Mouse (Mus musculus): Measurements from ENCODE around the gene Usp29.
A peak's percentile ranks its signal among the peaks of the same experiment; 100 is the strongest.

Usp29 gene

DNA sequence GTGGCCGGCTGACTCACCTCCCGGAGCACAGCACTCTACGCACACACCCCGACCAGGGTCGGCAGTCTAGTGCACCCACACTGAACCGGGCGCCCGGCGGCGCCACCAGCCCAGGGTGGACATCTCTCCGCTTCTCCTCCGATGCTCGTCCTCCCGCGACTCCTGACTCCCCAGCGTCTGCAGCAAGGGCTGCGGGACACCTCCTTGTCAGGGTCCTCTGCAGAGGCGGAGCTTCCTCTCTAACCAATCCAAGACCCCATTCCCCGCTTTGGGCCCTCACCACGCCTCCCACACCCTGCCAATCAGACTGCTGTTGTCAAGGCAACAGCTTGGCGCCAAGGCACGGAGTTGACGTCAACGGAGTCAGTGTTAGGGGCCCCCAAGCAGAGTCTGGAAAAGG, at the start of gene Usp29, which contains the start of gene Peg3:
Gene Usp29 (plus strand): TSS at position 338 of the 400 bp plus-strand sequence.
Gene Peg3 (minus strand): TSS at position 191 of the 400 bp plus-strand sequence.
- DNase-seq (ENCODE audit: low read depth) = peak; percentile 1

DNA sequence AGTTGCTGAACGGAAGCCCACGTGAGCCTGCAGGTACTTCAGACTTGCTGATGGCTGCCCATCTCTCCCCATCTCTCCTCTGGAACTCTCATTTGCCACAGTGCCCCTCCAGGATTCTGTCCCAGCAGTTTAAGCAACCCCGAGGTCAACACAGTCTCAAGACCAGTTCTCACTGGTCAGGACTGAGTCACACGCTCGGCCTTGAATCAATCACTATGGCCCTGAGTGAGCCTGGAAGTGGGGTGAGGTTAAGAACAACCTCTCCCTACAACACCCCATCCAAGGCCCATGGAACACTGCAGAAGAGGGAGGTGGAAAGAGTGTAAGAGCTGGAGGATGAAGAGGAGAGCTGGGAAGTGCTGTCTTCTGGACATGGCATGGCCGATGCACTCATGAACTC, 44.9 kb upstream of the Usp29 start:
- no peak for DNase-seq (ENCODE audit: low read depth)

DNA sequence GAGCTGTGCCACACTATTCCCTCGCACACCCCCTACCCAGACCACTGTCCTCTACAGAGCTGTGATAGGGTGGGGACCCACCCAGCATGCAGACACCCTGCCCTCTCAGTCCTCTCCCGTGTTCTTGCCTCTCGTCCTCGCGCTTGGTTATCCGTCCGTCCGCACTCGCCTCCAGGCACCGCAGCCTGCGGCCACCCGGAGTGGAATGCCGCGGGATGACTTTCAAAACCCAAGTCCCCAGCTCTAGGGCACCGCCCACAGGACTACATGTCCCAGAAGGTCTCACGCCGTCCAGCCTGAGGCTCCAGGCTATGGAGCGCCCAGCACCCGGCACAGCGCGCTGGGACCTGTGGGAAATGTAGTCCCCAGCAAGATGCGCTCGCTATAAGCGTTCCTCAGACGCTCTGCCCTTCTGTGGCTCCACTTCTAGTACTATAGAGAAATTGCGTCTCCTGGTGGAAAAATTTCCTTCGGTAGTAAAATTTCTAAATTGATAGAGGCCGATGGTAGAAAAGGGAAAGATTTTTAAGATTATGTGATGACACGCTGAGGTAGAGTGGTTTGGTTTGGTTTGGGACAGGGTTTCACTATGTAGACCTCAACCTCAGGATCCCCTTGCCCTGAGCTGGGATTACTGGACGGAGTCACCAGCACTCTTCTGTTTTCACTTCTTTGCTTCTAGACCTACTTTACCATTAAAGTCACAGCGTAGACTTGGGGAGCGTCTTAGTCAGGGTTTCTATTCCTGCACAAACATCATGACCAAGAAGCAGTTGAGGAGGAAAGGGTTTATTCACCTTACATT, 33.9 kb upstream of the Usp29 start, which contains the start of gene Zim1:
Gene Zim1 (minus strand): TSS at position 210 of the 805 bp plus-strand sequence.
- peak; percentile 8 for DNase-seq (ENCODE audit: low read depth)

DNA sequence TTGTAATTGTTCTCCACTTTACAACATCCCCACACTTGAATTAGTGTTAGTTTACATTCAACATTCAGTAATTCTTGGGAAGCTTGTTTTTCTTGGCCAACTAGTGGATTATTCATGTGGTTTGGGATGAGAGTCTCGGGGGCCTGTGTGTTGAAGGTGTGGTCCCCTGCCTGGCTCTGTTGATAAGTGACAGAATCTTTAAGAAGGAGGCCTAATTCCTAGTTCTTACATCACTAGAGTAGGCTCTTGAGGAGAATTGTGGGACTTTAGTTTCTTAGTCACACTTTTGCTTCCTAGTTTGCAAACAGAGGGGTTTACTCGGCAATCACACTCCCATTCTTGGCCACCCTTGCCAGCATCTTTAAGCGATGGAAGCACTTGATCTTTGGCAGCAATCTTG, 31.1 kb upstream of the Usp29 start:
- no peak for DNase-seq (ENCODE audit: low read depth)

DNA sequence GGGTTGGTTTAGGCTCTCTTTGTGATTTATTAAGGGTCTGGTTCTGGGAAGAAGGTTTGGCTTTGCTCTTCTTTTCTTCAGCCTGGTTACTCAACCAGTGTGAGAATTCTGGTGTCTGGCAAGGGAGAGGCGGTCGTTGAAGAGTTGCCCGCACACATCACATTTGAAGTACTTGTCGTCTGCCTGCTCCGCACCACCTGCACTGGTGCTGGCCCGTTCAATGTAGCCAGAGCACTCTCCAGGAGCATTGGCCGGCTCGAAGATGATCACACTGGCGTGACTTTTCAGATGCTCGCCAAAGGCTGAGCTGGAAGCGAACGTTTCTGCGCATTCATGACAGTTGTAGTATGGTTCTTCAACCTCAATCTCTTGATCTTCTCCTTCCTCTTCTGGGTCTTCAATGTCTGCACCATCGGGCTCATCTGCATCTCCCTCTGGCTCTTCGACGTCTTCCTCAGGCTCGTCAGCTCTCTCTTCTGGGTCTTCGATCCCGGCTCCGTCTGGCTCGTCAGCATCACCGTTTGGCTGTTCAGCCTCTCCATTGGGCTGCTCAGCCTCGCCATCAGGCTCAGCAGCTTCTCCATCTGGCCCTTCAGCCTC, 22.9 kb upstream of the Usp29 start:
- DNase-seq (ENCODE audit: low read depth) = no peak

DNA sequence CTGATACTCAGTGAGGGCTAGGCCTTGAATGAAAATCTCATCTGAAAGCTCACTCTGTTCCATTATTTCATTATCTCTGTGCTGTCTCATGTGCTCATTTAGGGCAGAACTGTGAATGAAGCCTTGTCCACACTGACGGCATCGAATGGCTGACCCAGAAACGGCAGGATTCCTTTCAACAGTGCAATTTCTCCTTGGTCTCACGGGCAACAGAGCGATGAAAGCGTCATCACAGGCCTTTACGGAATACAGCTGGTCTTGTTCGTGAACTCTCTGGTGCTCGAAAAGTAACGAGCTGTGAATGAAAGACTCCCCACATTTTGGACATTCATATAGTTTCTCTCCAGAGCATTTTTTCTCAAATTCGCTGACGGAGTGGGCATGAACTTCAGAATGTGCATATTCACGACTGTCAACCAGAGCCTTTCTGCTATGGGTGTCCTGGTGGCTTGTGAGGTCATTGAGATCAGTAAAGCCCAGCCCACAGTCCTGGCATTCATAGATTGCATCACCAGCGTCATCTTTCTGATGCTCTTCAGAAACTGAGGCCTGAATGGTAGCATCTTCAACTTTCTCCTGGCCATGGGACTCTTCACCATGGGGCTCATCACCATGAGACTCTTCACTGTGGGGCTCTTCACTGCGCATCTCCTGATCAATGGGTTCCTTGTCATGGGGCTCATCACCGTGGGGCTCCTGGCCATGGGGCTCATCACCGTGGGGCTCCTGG, 21.8 kb upstream of the Usp29 start:
- DNase-seq (ENCODE audit: low read depth) = no peak

DNA sequence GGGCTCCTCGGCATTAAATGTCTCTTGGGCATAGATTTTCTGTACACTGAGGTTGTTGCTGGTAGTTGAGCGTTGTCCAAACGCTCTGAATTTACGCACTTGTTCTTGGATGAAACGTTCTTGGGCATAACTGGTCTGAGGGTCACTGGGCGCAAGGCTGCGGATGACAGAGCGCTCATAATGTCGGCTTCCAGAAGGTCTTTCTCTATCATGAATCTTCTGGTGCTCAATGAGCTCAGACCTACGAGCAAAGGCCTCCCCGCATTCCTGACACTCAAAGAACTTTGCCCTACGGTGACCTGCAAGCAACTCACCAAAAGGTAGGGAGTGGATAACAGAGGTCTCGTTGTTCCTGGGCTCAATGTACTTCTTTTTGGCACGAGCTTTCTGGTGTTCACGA, 21.0 kb upstream of the Usp29 start:
- no peak for DNase-seq (ENCODE audit: low read depth)

DNA sequence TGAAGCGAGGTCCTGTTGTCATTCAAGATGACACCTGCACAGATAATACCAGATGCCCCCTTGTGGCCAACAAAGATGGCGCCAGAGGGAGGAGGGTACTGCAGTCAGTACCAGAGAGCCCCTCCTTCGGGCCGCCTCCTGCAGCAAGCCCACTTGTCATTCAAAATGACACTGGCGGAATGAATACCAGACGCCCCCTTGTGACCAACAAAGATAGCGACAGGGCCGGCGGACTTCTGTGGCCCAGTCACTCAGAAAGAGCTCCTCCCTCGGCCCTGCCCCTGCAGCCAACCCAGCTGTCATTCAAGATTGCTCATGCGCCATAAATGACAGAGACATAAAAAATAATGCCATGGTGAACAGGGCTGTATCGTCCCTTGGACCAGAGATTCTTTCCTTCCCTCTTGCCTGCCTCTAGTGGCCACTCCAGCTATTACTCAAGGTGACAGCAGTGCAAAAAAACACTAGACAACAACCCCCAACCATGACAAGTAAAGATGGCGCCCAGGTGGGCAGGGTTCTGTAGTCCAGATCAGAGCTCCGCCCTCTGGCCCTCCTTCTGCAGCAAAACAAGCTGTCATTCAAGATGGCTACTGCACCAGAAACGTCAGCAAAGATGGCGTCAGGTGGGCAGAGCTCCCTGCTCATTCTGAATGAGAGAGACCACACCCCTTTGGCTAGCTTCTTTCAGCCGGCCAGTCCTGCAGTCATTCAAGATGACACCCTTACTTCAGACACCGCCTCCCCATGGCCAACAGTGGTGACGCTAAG, 2.8 kb upstream of the Usp29 start:
- DNase-seq (ENCODE audit: low read depth) = peak; percentile 56

DNA sequence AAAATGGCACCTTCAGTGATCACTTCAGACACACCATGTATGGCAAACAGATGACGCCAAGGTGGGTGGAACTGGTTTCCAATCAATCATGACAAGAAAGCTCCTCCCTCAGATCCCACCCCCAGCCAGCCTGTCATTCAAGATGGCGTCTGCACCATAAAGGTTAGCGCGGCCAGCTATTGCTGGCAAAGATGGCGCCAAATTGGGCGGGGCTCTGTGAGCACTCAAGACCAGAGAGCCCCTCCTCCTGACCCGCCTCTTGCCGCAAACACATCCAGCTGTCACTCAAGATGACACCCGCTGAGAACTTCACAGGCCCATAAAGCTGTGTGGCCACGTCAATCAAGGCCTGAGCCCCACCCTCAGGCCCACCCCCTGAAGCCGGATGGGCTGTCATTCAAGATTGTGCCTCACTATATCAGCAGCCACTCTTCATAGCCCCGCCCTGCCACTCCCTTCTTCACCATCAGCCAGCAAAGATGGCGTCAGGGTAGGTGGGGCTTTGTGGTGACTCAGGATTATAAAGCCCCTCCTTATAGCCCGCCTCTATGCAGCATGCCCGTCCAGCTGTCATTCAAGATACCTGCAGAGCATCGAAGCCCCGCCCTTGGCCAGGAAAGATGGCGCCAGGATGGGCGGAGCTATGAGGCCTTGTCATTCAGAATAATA, 2.0 kb upstream of the Usp29 start:
- DNase-seq (ENCODE audit: low read depth) = peak; percentile 62

DNA sequence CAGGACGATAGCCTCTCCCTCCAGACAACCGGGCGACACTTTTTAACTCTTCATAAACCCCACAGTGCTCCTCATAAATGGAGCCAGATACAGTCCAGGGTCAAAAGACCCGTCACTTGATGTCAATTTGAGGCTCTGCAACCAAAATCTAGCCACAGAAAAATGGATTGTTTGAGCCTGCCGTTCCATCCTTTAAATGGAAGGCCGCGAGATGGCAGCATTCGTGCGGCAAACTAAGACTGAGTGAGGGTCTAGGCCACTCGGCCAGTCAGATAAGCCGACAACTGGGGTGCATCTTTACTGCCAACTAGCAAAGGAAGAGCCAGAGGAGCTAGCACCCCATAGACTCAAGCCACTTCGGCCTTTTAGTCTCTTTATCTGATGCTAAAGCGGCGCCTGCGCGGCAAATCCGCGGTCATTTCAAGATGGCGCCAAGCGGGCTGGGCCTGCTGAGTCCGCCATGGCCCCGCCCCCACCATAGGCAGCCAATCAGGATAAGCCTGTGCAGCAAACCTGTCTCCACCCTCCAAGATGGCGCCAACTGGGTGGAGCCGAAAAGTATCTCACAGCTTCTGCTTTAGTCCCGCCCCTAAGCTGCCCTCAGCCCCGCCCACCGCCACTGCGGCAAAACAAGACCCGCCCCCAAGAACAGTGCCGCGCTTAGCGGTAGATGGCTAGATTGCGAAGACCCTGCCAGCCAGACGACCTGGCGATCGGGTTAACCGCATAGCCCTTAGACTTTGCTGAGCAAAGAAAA, 1.1 kb upstream of the Usp29 start:
- DNase-seq (ENCODE audit: low read depth) = peak; percentile 53

DNA sequence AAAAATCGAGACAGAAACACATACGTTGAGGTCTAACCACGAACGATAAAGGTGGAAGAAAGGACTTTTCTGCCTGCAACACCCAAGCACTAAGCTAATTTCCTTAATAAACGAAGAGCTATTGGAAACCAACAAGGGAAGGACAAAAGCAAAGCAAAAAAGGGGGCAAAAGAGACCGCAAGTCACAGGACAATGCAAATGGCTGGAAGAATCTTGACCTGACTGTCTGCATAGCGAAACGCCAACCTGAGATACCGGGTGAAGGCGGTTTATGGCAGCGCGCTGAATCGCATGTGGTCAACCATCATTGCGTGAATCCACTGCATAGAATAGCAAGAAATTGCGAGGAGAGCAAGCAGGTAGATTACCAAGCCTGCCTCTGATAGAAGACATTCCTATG, 423 bp downstream of the Usp29 start:
- no peak for DNase-seq (ENCODE audit: low read depth)

DNA sequence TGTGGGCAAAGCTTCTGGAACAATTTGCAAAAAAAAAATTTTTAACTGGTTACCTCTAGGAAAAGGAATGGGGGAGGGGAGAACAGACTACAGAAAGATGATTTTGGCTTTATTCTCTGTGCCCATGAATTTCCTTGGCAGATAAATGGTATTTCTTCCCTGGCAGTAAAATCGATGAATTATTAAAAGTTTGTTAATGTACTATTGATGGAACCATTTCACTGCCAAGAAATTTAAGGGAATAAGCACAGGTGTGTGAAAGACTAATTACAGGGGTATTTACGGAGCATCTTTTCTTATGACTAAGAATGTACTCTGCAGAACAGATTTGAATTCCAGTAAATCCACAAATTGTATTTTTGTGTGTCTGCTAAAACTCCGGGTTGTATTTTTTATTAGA, 995 bp downstream of the Usp29 start:
- DNase-seq (ENCODE audit: low read depth) = no peak

DNA sequence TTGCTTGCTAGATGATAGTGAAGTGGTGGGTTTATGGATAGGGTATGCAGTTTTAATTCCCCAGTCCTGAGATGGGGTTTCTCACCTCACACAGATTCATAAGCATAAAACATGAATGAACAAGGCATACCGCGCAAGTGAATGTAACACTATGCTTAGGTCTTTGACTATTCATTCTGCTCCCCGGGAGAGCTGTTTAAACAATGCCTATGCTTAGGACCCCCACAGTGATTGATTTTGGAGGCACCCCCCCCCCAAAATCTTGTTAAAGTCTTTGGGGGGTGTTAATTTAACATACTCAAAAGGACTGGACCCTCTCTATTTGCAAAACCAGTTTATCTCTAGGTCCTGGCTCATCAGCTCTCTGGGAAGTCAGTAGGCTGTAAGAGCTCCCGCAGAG, 1.6 kb downstream of the Usp29 start:
- DNase-seq (ENCODE audit: low read depth) = no peak

DNA sequence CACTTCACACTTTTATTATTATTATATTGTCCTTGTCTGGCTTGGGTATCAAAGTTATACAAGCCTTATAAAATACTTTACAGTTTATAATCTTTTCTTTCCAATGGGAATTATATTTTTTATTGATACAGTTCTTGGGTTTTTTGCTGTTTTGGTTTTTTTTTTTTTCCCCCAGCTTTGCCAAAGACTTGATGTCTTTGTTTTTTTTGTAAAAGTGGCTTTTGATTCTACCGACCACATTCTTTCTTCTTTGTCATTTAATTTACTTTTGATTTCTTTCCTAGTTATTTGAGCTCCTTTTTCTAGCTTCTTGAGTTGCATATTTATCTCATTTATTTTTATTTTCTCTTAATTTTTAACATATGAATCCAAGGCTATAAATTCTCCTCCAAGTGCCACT, 5.7 kb downstream of the Usp29 start:
- DNase-seq (ENCODE audit: low read depth) = no peak

DNA sequence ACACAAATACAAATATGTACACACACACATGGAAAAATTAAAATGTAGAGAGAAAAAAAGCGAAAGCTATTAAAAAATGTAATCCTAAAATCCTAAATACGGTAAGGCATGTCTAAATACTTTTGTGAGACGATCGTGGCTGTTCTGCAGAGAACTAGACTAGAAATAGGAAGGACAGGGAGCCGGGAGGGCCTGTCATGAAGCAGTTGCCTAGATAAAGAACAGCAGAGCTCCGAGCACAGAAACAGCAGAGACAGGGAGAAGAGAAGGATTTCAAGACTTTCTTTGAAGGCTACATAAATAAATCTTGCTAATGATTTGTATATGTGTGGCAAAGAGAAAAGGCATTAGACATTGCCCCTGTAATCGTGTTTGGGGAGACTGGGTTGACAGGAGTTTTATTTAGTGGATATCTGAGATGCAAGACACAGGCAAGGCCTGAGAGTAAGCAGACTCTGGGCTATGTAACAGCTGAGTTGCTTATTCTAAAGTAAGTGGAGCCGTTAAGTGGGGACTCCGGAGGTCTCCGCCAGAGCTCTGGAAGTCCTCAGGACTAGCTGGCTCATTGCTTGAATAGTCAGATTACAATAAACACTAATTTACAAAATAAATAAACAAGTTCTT, 14.0 kb downstream of the Usp29 start:
- no peak for DNase-seq (ENCODE audit: low read depth)

DNA sequence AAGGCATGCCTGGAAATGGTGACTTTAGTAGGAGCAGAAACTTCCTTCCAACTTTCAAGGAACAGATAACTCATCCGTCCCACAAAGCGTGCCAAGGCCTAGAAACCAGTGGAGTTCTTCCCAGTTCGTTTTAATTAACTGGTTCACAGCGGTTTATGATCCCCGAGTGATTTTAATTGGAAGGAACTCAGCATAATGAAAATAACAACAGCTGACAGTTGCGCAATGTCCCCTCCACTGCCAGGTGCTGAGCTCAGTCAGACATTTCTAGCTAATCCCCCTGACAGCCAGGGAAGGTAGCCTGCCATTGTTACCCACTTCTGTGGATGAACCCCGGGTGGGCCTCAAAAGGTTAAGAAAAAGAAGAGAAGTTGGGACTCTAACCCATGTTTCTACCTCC, 18.8 kb downstream of the Usp29 start:
- no peak for DNase-seq (ENCODE audit: low read depth)

DNA sequence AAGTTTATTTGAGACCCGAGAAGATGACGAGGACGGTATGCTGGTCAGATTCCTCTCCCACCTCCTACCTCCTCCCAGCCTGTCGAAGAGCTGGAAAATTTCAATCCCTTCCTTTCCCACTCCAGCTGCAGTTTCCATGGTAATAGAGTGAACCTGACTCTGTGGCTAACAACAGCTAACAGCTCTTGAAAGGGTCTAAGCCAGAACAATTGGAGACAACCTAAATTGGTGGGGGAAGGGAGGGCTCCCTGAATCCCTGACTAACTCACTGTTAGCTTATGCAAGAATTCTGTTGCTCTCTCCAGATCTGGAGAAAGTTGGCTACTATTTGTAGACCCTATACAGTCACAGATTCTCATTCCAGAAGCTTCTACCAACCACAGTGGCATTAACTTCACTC, 23.1 kb downstream of the Usp29 start:
- no peak for DNase-seq (ENCODE audit: low read depth)

DNA sequence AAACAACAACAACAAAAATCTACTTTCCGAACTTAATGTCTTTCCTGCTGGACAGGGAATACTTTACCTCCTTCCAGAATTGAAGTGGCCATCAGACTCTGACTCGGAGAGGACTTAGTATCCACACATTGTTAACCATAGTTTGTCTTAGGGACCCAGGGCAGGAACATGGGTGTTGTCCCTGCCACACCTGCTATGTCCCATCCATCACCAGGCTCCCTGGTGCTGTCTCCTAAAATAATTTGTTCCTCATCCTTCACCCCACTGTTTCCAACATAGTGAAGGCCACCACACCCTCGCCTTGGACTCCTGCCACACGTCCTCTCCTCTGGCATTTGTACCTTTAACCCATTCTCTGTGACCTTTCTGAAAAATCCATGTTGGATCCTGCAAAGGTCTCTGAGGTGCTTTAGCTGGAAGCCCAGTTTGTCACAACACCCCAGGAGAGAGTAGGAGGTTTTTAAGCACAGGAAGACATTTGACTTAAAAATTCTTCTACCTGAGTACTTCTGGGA, 26.5 kb downstream of the Usp29 start:
- no peak for DNase-seq (ENCODE audit: low read depth)

DNA sequence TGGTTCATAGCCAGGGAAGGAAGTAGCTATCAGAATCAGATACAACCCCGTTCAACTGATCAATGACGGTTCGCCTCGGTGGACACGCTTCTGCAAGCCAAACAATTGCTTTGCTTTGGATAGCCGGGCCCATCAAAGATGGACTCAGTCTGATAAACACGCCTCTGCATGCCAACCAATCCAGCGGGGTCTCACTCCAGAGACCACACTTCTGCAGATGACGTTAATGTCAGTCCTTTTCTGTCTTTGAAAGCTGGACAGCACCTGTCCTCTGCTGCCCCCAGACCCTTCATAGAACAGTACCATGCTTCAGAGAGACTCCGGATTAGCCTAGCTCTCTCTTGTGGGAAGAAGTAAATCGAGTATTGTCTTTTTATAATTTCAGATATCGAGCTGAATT, 29.3 kb downstream of the Usp29 start:
- no peak for DNase-seq (ENCODE audit: low read depth)

DNA sequence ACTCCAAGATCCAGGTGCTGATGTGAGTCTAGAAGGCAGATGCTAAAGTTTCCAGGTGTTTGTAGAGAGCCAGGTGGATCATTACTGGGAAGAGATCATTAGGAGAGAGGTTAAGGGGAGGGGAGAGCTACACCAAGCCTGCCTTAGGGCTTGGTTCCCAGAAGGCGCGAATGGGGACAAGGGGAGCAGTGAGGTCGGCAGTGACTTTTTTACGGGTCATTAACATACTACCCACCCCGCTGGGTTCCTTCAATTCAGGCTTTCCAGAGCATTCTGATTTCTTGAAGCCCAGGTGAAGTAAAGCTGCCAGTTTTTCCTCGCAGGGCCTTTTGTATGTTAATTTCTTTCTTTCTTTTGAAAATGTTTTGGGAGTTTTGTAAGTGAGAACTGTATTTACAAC, 29.8 kb downstream of the Usp29 start:
- DNase-seq (ENCODE audit: low read depth) = no peak

Data from fibroblast of lung, adult 2 months (primary cell).